Mouse (Mus musculus) lung, postnatal 36 days (tissue): ENCODE data around the gene Selenos.

ENCODE experiments used
- DNase-seq: peaks from one replicate; pipeline ENCODE4 v3.0.0; 2022; ENCODE audit warnings: mixed read lengths

Selenos gene

DNA sequence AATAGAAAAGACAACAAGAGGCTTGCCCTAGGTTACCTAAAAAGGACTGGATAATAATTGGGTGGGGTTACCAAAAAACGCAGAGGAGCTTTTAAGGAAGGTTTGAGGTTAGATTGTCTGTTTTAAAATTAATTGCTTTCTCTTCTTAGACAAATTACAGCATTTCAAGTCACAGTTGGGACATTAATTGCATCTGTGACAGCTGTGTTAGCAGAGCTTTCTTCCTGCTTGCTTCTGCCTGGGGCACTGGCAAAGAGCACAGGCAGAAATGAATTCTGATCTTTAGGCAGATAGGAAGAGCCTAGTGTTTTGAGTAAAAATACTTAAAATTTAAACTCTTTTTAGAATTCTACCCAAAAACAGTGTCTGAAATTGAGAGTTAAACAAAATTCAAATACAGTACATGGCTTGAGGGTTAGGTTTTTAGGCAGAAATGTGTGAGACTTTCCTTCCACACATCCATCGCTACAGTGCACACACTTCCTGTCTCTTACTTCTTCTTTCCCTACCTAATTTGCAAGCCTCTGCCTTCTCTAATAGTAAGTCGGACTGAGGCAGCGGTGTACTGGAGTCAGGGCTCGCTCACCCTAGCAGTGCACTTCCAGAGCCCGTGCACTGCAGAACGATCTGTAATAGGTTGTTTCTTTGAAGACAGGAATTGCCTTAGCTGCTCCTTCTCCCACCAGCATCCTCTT is 41.4 kb downstream of the Selenos start:
- no peak for DNase-seq

DNA sequence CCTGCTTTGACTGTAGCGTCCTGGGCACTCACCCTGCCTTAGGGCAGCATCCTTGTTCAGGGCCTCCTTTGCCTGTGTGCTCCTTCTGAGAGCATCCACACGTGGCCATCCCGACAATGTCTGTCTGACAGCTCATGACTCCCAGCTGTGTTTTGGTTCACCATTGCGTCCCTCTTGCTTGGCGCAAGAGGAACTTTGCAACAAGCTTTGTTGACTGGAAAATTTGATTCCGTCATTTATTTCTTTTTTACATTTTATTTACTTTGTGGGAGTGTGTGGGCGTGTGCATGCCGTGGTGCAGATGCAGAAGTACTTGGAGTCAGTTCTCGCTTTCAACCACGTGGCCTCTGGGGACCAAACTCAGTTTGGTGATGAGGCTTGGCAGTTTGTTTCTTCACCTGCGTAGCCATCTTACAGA is 45.1 kb downstream of the Selenos start:
- DNase-seq: peak; percentile 64

DNA sequence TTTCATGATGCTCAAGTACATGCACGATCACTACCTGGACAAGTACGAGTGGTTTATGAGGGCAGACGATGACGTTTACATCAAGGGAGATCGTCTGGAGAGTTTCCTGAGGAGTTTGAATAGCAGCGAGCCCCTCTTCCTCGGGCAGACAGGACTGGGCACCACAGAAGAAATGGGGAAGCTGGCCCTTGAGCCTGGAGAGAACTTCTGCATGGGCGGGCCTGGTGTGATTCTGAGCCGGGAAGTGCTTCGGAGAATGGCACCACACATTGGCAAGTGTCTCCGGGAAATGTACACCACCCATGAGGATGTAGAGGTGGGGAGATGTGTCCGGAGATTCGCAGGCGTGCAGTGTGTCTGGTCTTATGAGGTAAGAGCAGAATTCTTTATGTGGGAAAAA is 45.9 kb downstream of the Selenos start:
- peak; percentile 66 for DNase-seq

DNA sequence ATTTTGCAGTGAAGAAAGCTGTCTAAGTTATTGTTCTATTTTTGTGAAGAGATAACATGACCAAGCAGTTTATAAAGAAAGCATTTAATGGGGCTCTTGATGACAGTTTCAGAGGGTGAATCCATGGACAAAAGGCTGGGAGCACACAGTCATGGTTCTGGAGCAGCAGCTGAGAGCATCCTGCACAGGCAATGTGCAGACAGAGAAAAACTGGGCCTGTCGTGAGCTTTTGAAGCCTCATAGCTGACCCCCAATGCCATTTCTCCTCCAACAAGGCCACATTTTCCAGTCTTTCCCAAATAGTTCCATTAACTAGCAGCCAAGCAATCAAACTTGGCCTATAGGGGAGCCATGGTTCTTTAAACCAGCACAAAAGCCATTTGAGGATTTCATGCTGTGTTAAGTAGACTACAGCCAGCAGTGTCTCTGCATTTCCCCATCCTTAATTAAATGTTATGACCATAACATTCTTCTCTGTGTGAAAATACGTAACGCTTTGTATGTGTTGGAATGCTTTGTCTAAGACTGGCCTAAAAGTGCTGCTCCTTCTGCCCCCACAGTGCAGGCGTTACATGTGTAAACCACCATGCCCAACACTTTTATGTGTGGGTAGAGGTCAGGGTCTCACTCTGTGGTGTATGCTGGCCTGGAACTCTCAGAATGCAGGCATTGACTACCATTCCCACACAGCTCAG is 48.6 kb downstream of the Selenos start:
- no peak for DNase-seq

DNA sequence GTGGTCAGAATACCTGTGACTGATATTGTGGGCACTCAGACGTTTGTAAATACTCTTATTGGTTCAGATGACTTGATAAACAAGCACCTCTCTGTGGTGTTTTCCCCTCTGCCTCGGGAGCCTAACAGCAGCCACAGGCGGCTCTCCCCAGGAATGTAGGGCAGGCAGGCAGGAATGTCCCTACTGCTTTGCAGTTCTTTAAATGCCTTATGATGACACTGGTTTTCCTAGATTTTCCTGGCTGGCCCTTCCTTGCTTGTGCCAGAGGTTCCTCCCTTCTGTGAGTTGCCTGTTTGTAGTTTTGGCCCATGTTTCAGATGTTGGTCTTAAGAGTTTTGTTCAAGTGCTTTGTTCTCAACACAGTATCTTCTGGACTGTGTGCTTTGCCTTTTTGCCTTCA is 49.4 kb downstream of the Selenos start:
- no peak for DNase-seq

DNA sequence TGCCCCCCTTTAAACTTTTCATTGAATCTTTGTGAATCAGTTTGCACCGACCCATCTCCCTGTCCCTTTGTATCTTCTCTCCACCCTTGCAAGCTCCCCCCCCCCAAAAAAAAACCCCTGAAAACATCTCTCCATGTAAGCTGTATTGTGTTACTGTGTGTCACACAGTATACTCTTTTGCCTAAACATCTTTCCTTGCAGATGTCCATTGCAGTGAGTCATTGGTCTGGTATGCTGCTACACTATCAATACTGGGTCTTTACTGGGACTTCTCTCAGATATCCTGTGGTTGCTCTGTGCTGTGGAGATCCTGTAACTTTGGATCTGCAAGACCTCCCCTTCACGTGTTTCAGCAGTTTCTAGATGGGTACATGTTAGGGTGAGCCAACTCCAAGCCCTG is 50.8 kb downstream of the Selenos start:
- no peak for DNase-seq

DNA sequence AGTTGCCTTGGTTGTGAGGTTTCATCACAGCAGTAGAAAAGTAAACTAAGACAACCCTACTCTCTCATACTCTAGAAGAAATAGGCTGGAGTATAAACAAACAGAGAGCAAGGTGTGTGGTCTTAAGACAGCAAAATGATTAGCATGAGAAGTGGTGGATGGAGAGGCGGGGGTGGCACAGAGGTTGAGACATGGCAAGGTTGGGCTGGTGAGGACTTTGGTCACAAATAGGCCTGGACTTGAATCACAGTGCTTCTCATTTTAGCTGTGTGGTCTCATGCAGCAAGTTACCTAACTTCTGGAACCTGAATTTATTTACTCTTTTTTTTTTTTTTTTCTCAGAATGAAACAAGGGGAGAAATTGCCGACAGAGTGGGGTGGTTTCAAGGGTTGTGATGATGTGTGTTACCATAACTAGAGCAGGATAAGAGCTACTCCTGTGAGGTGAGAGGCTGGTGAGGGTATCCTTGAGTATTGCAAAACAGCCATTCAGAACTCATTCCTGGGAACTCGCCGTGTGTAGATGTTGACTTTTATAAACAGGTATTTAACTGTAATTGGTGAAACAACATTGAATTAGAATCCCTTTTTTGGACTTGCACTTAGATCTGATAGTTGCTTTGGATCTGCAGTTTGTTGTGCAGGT is 52.5 kb downstream of the Selenos start:
- DNase-seq: peak; percentile 87

DNA sequence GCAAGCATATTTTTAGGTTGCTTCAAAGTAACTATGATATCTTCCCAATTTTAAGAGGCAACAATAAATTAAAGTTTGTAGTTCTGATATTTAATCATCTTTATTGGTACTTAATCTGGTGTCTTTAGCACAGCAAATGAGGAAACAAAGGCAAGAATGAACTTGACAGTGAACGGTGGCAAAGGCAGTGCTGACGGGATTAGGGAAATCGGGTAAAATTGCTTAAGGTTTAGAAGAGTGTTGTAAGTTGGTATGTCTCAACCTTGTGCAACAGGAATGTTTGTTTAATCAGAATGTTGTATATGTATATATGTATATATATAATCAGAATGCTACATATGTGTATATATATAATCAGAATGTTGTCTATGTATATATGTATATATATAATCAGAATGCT is 54.7 kb downstream of the Selenos start:
- peak; percentile 49 for DNase-seq

DNA sequence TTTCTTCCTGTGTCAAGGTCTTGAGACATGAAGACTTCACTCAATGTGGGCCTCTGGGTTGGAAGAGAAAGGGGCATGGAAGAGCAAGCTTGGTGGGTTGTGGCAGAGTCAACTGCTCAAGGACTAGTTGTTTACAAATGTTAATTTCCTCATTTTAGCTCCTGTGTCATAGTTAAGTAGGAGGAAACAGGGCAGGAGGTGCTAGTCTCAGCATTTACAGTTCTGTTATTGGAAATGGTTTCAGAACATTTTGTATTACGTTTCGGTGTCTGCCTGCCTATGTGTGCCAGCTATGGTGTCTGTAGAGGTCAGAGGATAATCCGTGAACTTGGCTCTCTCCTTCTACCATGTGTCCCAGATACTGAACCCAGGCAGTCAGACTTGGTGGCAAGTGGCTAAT is 56.2 kb downstream of the Selenos start:
- DNase-seq: no peak

DNA sequence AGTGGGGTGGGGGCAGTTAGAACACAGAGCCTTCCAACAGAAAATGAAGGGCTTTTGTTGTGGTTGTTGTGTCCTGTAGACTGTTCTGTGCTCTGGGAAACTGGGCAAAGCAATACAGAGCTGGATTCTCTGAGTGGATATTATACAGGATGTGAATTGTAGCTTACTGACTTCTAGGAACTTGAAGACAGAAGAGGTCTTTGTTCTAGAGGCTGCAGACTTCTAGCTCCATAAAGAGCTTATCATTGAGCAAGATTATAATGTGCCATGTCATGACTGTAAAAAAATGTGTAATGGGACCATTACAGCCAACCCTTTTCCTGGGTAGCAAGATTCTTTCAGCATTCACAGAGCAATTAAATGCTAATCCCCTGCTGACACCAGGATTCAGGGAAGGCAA is 56.7 kb downstream of the Selenos start:
- no peak for DNase-seq

DNA sequence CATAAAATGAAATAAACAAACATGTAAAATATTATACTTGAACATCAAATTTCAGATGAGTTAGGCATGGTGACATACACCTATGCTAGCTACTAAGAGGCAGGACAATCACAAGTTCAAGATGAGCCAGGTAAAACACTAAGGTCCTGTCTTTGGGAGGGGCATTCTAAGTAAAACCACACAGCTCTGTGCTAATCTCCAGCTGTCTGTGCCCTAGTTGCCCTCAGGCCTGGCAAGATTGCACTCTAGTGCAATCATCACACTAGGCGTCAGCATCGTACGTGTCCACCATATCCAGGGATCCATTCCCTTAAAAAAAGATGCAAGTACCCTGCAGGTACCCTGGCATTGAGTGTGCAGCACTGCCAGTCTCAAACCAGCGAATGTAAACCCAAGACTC is 57.9 kb downstream of the Selenos start:
- no peak for DNase-seq

DNA sequence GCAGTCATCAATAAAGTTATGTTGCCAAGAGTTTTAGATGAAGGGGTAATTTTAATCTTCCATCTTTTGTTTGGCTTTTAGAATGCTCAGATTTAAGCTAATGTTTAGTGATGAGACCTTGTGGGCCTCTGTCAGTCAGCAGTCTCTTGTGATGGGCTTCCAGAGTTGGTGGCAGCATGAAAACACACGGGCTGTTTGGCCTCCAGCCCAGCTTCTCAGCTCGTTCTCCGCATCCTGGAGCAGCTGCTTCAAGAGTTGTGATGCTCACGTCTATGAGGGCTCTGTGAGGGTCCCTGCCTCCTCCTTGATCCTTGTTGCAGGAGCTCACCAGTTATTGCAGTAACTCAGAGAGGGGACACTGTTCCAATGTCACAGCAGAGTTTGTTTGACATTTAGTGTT is 58.9 kb downstream of the Selenos start:
- no peak for DNase-seq

DNA sequence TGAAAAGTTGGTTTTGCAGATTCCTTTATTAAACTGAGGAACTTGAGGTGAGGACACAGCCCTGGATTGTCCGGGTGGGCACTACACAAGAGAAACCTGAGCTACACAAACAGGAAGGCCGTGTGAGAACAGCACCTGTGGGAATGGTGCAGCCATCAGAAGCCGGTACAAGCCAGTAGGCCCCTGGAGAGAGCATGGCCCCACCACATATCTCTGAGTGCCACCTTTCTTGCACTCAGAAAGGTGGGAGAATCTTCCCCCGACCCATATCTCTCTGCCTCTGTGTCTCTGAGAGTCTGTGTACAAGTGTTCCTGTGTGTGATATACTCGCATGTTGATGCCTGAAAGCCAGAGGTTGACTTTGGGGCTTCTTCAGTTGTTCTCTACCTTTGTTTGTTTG is 59.4 kb downstream of the Selenos start:
- no peak for DNase-seq
